Mouse (Mus musculus) liver, embryonic 14.5 days (tissue): ENCODE measurements around the gene 1700003E16Rik. TPM values are rescaled to one million over a fixed set of nuclear protein-coding genes. Genes with fewer than 3 reads are reported as not detected.

Experiments
- ATAC-seq: fragments of 200-750 bp; cut with Nextera tagmentation; 2 replicates; pipeline ENCODE4 v1.8.0; 2017; ENCODE audit warnings: moderate number of reproducible peaks, mild to moderate bottlenecking, moderate library complexity; ENCODE audit not compliant: insufficient read depth
- DNase-seq, 3 experiments: peaks; one replicate each; pipeline ENCODE4 v3.0.0-alpha.2; 2012 to 2013; ENCODE audit warnings: low read depth in 3 of 3, low spot score in 3 of 3
- H3K27ac ChIP-seq: fragments of 300-500 bp; sonication (generic); 2 replicates; pipeline ENCODE4 v1.5.1; 2014; ENCODE audit warnings: moderate library complexity, mild to moderate bottlenecking, control low read depth, inconsistent platforms
- H3K27me3 ChIP-seq: fragments of 300-500 bp; sonication (generic); 2 replicates; pipeline ENCODE4 v1.6.1; 2014; ENCODE audit warnings: mild to moderate bottlenecking, low read length, moderate library complexity; ENCODE audit not compliant: control insufficient read depth, insufficient read depth
- H3K36me3 ChIP-seq: fragments of 300-500 bp; sonication (generic); replicated peaks from 2 replicates; pipeline ENCODE4 v1.6.1; 2014; ENCODE audit warnings: low read depth; ENCODE audit not compliant: control insufficient read depth, insufficient read depth
- H3K4me1 ChIP-seq, 2 experiments: fragments of 200-500 bp in 1 of 2; fragments of 300-500 bp in 1 of 2; sonication (generic) in 1 of 2; replicated peaks; 2 replicates each; pipeline ENCODE4 v1.6.1; 2012 to 2014; ENCODE audit warnings: antibody characterized with exemption in 1 of 2, inconsistent platforms in 1 of 2, low read length in 1 of 2; ENCODE audit not compliant: control insufficient read depth in 2 of 2, insufficient read depth in 2 of 2
- H3K4me2 ChIP-seq: fragments of 300-500 bp; sonication (generic); 2 replicates; pipeline ENCODE4 v1.6.1; 2014; ENCODE audit warnings: low read depth, mild to moderate bottlenecking, control low read depth, moderate library complexity
- H3K4me3 ChIP-seq, 2 experiments: fragments of 200-500 bp in 1 of 2; fragments of 300-500 bp in 1 of 2; sonication (generic) in 1 of 2; 2 replicates each; pipeline ENCODE4 v1.5.1; 2012 to 2014; ENCODE audit warnings: low read depth in 2 of 2, low read length in 2 of 2, mild to moderate bottlenecking in 2 of 2, control low read depth in 1 of 2, inconsistent platforms in 1 of 2, moderate library complexity in 1 of 2; ENCODE audit not compliant: insufficient read depth in 1 of 2
- H3K9ac ChIP-seq: fragments of 300-500 bp; sonication (generic); replicated peaks from 2 replicates; pipeline ENCODE4 v1.6.1; 2014; ENCODE audit warnings: mild to moderate bottlenecking, control low read depth, moderate library complexity
- H3K9me3 ChIP-seq: fragments of 300-500 bp; sonication (generic); 2 replicates; pipeline ENCODE4 v1.6.1; 2016; ENCODE audit warnings: low read length, mixed read lengths; ENCODE audit not compliant: control insufficient read depth
- CTCF ChIP-seq: IDR thresholded peaks from 2 replicates; pipeline ENCODE4 v1.5.1; 2016; ENCODE audit warnings: antibody characterized with exemption, low read depth, control low read depth
- EP300 ChIP-seq: IDR thresholded peaks from 2 replicates; pipeline ENCODE4 v1.6.1; 2016; ENCODE audit warnings: antibody characterized with exemption, low read depth
- WGBS: fragments of 180-500 bp; shearing (Covaris S2); extraction: QIAGEN DNeasy Blood & Tissue Kit; methylation state at CpG from one replicate; pipeline ENCODE4 v1.1.7; 2014; ENCODE audit not compliant: insufficient replicate concordance; 5-methylcytosine and 5-hydroxymethylcytosine counted together
- polyA plus RNA-seq, 2 experiments: library from polyadenylated mRNA; depleted of rRNA in 1 of 2; stranded (reverse) in 1 of 2; unstranded in 1 of 2; fragments of >200 nt; fragmentation: Nextera tagmentation in 1 of 2; extraction: Ambion mirVana in 1 of 2; gene quantifications; 2 replicates each; pipeline versions ENCODE4 v1.2.1 to v1.2.3; 2012 to 2014

1700003E16Rik gene
- polyA plus RNA-seq, 2 experiments, result 0.15 TPM; not detected in 1

- ATAC-seq, result peak; percentile 10; the same call in 1 of the 2 replicates
- no peak for TF ChIP-seq CTCF
- TF ChIP-seq EP300, result no peak
- Histone ChIP-seq H3K27ac (peak overlapping the region; percentile 54), H3K4me2 (peak overlapping the region; percentile 91), H3K9me3 (no peaks in the 10 kb centered on the region), H3K9ac (peak overlapping the region; percentile 93), H3K4me3 (peak overlapping the region; percentile 62 to 89), H3K27me3 (peaks cover 34% of the 10 kb centered on the region), H3K4me1 (peaks cover 8 to 12% of the 10 kb centered on the region in 2 experiments), H3K36me3 (no peaks in the 10 kb centered on the region)
- DNase-seq, result no peak
- 4% methylated on average over 6 of the region's 6 CpGs for WGBS
These were observed 8.9 kb downstream of the 1700003E16Rik start for GRCm38 (mm10) chr6:83165026-83165606.

- under 1% methylated on average over 58 of the region's 58 CpGs for WGBS
- Histone ChIP-seq H3K27me3 (peaks cover 28% of the 10 kb centered on the region), H3K27ac (peak within 1 kb of the TSS; percentile 54), H3K4me3 (peak within 1 kb of the TSS; percentile 89 to 94), H3K4me1 (peaks cover 8 to 12% of the 10 kb centered on the region in 2 experiments), H3K9me3 (no peaks in the 10 kb centered on the region), H3K4me2 (peak within 1 kb of the TSS; percentile 91), H3K9ac (peak within 1 kb of the TSS; percentile 93), H3K36me3 (no peaks in the 10 kb centered on the region)
- ATAC-seq (peak; percentile 90), DNase-seq (peak; percentile 86 to 89 (median 87))
- TF ChIP-seq EP300 (peak; percentile 64), CTCF (peak; percentile 97)
These were observed 9.5 kb downstream of the 1700003E16Rik start, which contains the start of gene Dctn1 for GRCm38 (mm10) chr6:83165607-83166242. TSS of gene Dctn1 (plus strand) at chr6:83165920.

GRCm38 (mm10) chr6:83166243-83166630 is 10.0 kb downstream of the 1700003E16Rik start:
- peak overlapping the region; percentile 11 for H3K27ac ChIP-seq
- TF ChIP-seq EP300 (no peak), CTCF (peak; percentile 34)
- WGBS, result under 1% methylated on average over 12 of the region's 12 CpGs

GRCm38 (mm10) chr6:83169872-83170271 is 13.7 kb downstream of the 1700003E16Rik start:
- Histone ChIP-seq H3K9me3 (no peaks in the 10 kb centered on the region), H3K4me1 (peaks cover 6 to 9% of the 10 kb centered on the region in 2 experiments), H3K36me3 (no peaks in the 10 kb centered on the region), H3K4me2 (no peak overlapping the region), H3K27ac (no peak overlapping the region), H3K9ac (no peak overlapping the region), H3K4me3 (no peak overlapping the region), H3K27me3 (no peaks in the 10 kb centered on the region)
- TF ChIP-seq EP300 (no peak), CTCF (no peak)
- no peak for DNase-seq
- WGBS, result 76% methylated on average over 5 of the region's 5 CpGs
- no peak for ATAC-seq

More at GRCm38 (mm10) chr6:83166243-83166630, 10.0 kb downstream of the 1700003E16Rik start:
- DNase-seq (no peak), ATAC-seq (peak; percentile 11)
- H3K9ac ChIP-seq, result peak overlapping the region; percentile 93
- H3K4me1 ChIP-seq, result peaks cover 8 to 12% of the 10 kb centered on the region in 2 experiments
- peak overlapping the region; percentile 91 for H3K4me2 ChIP-seq
- peak overlapping the region; percentile 89 to 94 for H3K4me3 ChIP-seq
- H3K27me3 ChIP-seq, result peaks cover 22% of the 10 kb centered on the region
- no peaks in the 10 kb centered on the region for H3K36me3 ChIP-seq
- H3K9me3 ChIP-seq, result no peaks in the 10 kb centered on the region

GRCm38 (mm10) chr6:83171063-83171462 is 14.9 kb downstream of the 1700003E16Rik start:
- no peak for TF ChIP-seq EP300
- no peak overlapping the region for H3K4me3 ChIP-seq
- H3K27me3 ChIP-seq, result no peaks in the 10 kb centered on the region
- ATAC-seq (no peak), DNase-seq (no peak)
- H3K9ac ChIP-seq, result no peak overlapping the region
- no peak overlapping the region for H3K4me2 ChIP-seq
- H3K9me3 ChIP-seq, result no peaks in the 10 kb centered on the region
- no peak overlapping the region for H3K27ac ChIP-seq
- no peaks in the 10 kb centered on the region for H3K36me3 ChIP-seq
- WGBS, result 74% methylated on average over 5 of the region's 5 CpGs
- H3K4me1 ChIP-seq, result peaks cover 3 to 4% of the 10 kb centered on the region in 2 experiments; a peak in 3 of 4 replicates
